Mouse (Mus musculus): Measurements from ENCODE around the gene Pxn.
A peak's percentile ranks its signal among the peaks of the same experiment; 100 is the strongest.
"Not testable (repeated sequence)": the region's sequence is repeated elsewhere in the genome, so short reads cannot be mapped to it uniquely, and the experiment has no call there.

The Pxn gene

DNA sequence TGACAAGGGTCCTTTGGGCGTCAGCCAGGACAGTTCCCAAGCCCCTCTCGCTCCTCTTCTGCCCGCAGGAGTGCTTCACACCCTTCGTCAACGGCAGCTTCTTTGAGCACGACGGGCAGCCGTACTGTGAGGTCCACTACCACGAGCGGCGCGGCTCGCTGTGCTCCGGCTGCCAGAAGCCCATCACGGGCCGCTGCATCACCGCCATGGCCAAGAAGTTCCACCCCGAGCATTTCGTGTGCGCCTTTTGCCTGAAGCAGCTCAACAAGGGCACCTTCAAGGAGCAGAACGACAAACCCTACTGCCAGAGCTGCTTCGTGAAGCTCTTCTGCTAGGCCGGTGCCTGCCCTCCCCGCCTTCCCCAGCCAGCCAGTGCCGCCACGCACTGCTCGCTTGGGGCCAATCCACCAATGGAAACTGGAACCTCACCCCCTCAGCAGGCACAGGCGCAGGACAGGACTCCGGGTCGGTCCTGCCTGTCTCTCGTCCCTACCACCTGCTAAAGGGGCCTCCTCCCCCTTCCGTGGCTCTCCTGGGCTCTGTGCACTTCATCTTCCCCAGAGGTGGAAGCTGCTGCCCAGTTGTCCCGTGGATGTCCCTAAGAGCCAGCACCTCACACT lies 47.4 kb downstream of the Pxn start:
- no peak for DNase-seq (ENCODE audit: low spot score)

DNA sequence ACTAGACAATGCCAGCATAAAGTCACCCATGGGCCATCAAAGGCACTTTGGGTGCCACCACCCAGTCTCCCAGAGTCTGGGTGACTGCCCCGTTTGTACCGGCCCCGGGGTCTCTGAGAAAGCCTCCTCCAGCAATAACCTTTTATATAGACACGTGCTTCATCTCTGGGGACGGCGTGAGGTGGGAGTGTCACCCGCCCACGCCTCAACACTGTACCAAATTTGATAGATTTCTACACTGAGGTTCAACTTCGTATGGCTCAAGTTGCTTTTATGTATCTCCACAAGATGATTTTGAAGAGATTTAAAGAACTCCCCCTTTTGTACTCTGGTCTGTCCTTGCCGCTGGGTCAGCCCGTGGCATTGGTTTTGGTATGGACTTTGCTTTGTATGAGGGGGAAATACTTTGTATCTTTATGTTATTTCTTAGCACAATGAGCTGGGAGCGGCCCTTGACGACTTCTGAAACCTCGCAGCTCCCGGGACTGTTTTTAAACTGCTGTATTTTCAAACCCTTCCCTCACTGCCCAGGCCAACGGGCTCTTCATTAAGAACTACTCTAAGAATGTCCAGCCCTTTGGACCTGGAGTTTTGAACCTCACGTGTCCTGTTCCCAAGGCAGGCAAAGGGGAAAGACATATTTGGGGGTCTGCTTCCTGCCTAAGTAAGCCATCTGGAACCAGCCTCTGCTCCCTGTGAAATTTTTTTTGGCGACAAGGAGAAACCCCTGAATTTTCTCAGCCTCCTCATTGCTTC lies 48.2 kb downstream of the Pxn start:
- DNase-seq (ENCODE audit: low spot score), result peak; percentile 81

DNA sequence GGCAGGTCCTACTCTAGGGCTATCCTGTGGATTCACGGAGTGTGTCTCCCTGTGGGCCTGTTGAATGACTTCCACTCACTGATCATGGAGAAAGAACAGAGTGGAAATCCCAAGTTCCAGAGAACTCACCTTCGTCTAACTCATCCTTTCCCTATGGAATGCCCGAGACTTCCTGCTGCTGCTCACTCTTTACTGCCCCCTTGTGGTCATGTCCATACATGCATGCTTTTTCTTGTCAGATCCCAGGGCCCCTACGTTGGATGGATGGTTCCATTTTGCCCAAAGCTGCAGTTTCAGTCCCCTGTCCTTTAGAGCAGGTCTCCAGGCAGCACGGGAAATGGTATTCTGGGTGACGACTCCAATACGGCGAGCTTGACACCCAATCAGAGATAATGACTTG lies 49.7 kb downstream of the Pxn start:
- peak; percentile 86 for DNase-seq (ENCODE audit: low spot score)

DNA sequence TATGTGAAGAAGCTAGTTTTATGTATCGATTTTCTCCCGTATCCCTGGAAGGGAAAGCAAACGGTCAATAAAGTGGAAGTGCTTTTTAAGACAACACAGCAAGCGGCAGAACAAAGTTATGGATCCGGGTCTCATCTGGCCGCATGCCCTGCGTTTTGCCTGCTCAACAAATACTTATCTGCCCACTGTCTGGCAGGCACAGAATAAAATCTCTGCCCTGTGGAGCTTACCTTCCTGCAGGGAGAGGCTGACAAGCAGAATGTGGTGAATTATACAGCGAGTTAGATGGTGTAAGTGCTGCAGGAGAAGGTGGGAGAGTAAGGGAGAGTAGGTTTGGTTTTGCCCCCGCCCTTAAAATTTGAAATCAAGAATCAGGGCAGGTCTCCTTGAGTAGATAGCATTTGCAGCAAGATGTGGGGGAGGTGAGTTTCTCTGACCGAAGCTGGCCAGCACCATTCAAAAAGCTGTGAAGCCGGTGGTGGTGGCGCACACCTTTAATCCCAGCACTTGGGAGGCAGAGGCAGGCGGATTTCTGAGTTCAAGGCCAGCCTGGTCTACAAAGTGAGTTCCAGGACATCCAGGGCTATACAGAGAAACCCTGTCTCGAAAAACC lies 51.8 kb downstream of the Pxn start:
- peak; percentile 45 for DNase-seq (ENCODE audit: low spot score)

DNA sequence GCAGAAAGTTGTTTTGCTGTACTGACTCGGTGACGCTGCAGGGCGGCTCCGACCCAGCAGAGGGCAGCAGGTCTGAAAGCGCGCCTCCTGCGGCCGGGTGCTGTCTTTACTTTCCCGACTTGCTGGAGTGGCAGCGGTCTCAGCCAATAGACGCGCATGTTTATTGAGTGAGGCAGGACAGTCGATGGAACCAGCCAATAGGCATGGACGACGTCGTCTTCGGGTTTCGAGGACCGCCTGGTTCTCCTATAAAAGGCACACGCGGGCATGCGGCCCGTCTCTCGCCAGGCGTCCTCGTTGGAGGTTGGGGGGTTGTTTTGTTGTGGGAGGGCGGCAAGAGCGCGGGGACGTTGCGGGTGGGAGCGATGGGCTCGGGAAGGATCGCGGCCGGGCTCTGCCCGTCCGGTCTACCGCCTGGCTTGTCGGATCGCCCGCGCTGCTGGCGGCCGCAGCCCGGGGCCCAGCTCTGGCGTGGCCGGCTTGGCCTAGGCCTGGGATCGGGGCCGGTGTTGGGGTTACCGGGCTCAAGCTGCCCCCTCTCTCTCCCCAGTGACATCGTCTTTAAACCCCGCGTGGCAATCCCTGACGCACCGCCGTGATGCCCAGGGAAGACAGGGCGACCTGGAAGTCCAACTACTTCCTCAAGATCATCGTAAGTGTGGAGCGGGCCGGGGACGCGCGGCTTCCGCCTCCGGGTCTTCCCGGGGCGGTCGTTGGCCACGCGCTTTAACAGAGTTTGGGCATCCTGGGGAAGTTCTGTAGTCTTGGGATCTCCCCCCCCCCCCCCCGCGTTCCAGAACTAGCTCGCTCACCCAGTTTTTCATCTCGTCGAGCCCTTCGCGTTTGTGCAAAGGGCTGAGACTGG lies 53.0 kb downstream of the Pxn start, which contains the start of gene Rplp0:
Rplp0 (plus strand) TSS at position 231 of the 865 bp plus-strand sequence.
- DNase-seq (ENCODE audit: low spot score), result peak; percentile 99

DNA sequence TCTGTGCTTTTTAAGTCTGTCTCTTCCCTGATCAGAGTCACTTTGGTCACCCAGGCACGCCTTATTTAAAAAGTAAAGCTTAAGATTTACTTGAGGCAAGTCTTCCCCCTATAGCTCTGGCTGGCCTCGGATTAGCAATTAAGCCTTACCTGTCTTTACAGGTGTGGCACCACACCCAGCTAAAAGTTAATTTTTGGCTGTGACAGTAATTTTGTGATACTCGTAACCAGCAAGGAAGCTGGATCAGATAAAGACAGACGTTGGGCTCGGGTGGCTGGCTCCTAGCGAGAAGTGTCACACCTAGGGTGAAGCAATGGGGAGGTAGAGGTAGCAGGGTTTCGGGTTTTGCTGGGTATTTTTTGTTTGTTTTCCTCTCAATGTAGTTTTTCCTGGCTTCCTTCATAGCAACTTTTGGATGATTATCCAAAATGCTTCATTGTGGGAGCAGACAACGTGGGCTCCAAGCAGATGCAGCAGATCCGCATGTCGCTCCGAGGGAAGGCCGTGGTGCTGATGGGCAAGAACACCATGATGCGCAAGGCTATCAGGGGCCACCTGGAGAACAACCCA lies 53.9 kb downstream of the Pxn start:
- DNase-seq (ENCODE audit: low spot score), result no peak

DNA sequence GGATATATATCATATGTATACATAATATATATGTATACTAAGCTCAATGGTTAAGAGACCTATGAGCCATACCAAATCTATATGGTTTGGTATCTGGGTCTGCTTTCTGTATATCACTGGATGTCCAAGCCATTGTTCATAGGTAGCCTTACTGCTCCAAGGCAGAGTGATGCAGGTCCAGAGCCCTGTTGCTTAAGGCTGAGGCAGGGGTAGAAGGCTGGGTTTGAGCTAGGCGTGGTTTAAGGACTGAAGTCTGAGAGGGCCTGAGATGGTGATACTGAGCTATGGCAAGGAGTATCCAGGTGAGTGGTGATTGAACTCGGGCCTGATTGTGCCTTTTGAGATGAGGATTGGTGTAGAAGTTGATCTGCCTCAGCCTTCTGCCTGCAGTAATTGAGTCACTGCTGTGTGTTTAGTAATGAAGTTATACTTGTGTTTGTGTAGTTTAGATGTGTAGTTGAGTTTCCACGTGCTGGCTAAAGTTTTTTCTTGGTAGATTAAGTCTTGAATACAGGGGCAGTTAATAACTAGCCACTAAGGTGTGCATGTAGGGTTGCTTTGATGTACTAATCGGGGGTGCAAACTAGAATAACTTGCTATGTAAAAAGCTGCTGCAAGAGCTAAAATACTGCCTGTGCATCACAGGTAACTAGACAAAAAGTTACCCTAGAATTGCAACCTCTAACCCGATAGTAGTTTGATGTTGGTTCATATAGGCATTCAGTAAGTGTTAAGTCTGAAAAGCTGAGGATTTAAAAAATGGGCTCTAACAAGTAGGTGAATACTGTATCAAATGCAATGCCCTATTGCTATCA lies 57.5 kb downstream of the Pxn start:
- DNase-seq (ENCODE audit: low spot score), result no peak

DNA sequence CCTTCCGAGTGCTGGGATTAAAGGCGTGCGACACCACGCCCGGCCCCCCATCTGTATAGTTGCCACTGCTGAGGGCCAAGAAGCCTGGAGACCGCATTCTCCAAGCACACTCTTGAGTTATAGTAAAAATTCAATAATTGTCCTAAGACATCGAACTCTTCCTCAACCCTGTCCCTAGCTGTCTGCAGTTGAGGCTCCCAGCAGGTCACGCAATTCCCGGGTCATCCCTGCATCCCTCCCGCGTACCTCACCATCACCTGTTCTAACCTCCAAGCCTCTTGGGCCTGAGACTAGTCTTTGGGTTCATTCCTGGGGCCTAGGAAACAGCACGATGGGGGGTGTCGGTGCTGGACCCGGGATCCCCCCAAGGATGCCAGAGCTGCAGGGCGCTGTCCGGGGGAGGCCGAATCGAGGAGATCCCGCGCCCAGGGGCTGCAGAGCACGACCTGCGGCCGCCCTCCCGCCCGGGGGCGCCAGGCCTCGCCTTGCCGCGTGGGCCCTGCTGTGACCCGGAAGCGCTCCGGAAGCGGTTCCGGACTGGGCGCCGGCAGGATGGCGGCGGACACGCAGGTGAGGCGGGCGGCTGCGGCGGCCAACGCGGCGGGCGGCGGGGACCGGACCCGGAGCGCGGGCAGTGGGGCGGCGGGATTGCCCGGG lies 58.4 kb downstream of the Pxn start, which contains the start of gene Gcn1l1:
Gcn1l1 (plus strand) TSS at position 518 of the 657 bp plus-strand sequence.
- DNase-seq (ENCODE audit: low spot score), result peak; percentile 85

DNA sequence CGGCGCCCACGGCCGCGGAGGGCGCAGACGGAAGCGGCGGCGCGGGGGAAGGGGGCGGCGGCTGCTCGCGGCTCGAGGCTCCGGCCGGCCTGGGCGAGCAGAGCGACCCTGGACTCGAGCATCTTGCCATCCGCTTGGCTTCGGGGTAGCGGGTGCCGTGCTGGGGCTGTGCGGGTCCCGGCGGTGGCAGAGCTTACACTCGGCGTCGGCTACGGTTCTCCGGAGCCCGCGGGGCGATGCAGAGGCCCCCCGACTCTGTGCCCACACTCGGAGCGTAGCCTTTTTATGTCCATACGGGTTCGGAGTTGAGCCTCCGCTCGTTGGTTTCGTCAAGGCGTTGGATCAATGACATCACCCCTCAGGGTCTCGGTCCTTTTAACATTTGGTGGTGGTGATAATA lies 58.9 kb downstream of the Pxn start:
- peak; percentile 64 for DNase-seq (ENCODE audit: low spot score)

DNA sequence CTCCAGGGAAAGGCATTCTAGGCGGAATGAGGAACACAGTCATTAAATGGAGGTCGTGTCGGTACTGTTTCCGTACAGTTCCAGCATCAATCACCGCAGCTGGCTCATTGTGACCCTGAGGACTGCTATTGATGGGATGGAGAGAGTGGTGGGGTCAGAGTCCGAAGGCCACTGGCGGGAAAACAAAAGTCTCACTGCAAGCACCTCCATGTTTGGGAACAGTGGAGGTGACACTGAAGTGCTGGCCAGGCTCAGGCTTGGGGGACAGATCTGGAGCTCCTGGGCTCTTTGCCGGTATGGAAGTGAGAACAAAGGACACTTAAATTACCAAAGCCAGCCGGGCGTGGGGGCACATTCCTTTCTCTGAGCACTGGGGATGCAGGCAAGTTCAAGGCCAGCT lies 62.2 kb downstream of the Pxn start:
- DNase-seq (ENCODE audit: low spot score), result peak; percentile 73

DNA sequence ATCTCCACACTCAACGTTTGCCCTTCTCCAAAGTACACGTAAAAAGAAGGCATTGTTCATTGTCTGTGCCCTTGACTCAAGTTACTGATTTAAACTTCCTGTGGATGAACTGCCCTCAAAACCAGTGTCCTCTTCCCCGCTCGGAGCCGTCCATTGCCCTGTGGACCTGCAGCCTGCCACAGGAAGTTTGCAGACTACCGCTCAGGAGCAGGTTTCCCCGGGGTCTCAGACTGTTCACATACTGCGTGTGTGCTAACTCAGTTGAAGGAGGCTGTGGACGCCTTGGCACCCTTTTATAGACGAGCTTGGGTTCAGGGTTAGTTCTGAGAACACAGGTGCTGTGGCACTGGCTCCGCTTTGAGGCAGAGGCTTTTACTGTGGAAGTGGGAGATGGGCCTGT lies 62.8 kb downstream of the Pxn start:
- peak; percentile 67 for DNase-seq (ENCODE audit: low spot score)

DNA sequence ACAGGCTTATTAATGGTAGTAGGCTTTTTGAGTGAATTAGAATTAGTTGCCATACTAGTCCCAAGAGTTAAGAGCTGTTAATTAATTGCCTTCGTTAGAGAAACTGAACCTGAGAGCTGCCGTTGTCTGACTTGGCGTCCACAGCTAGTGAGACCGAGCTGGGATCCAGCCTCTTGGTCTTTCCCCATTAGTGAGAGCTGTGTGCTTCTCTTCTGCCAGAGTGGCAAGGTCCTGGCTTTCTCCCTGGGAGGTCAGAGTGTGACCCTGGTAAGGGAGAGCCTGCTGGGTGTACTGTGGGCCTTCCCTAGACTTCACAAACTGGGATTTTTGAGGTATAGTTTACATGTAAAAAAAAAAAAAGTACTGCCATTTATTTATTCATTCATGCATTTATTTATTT lies 63.2 kb downstream of the Pxn start:
- no peak for DNase-seq (ENCODE audit: low spot score)

DNA sequence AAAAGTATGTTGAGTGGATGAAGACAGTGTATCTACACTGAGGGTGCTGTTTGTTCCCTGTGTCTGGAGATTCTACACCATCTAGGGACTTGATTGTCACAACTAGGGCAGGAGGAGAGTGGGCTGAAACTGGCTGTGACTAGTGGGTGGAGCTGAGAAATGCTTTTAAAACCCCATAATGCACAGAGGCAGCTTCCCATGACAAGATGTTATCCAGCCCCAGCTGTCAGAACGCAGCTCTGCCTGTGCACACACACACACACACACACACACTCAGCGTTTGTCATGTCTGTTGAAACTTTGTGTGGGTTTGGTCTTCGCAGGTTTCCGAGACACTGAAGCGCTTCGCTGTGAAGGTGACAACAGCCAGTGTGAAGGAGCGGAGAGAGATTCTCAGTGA lies 64.6 kb downstream of the Pxn start:
- no peak for DNase-seq (ENCODE audit: low spot score)

DNA sequence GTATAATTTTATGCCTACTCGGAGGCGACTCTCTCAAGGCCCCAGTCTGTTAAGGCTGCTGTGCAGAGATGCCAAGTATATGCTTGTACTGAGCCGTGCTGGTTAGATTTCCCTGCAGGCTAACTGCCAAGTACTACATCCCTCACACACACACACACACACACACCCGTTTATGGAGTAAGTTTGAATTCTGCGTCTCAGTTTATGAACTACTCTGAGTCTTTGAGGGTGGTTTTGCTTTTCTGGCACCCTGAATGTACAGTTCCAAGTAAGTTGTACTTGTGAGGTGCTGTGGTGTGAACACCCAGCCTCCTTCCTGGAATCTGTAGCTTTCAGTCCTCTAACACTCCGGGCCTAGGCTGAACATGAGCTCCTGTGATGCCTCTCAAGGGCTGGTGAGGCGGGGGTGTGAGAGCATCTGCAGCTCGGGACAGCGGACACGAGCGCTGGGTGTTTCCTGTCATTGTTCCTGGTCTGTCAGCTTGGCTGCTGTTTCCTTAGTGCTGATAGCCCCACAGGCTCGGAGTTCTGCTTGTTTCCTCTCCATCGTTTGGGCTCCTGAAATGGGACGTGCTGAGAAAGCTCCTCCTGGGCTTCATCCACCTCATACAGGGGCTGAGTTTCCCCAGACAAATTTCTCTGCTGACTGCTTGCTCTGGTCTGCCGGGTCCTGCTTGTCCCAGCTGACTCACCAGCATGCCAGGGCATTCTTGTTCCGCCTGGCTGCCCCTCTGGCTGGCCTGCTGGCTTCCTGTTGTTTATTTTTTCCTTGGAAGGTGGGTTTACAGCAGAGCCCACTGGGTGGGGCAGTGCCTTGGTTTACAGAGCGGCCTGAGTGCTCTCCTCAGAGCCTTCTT lies 66.4 kb downstream of the Pxn start:
- no peak for DNase-seq (ENCODE audit: low spot score)

DNA sequence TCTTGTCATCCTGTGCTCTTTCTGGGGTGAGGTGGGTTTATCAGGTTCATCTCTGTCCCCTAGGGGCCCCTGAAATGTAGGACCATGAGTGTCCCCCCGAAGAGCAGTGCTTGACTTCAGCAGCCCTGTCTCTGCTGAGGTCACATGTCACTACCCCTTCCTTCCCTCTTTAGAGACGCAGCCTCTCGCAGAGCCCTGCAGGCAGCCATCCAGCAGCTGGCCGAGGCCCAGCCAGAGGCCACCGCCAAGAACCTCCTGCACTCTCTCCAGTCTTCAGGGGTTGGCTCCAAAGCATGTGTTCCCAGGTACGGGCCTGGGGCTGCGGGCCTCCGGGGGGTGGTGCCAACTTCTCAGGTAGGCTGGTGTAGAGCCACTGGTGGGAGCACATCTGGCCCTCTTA lies 68.5 kb downstream of the Pxn start:
- no peak for DNase-seq (ENCODE audit: low spot score)

DNA sequence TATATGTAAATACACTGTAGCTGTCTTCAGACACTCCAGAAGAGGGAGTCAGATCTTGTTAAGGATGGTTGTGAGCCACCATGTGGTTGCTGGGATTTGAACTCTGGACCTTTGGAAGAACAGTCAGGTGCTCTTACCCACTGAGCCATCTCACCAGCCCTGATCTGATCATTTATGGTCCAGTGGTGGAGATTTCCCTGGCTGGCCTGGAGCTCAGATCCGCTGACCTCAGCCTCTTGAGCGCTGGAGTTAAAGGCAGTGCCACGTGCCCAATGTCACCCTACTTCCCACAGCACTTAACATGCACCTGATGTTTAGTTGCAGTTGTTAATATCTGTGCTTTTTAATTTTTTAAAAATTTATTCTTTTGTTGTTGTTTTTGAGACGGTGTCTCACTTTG lies 71.2 kb downstream of the Pxn start:
- DNase-seq (ENCODE audit: low spot score), result not testable (repeated sequence)

DNA sequence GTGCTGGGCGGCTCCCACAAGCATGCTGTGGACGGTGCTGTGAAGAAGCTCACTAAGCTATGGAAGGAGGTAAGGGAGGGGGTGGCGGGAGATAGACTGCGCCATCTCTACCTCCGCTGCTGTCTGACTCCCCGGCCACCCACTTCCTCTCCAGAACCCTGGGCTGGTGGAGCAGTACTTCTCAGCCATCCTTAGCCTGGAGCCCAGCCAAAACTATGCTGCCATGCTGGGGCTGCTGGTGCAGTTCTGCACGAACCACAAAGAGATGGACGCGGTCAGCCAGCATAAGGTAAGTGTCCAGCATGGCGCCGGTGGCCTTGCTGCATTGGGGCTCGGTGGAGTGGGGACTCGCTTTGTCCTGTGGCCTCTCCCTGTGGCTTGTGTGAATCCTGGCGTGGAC lies 72.4 kb downstream of the Pxn start:
- no peak for DNase-seq (ENCODE audit: low spot score)

DNA sequence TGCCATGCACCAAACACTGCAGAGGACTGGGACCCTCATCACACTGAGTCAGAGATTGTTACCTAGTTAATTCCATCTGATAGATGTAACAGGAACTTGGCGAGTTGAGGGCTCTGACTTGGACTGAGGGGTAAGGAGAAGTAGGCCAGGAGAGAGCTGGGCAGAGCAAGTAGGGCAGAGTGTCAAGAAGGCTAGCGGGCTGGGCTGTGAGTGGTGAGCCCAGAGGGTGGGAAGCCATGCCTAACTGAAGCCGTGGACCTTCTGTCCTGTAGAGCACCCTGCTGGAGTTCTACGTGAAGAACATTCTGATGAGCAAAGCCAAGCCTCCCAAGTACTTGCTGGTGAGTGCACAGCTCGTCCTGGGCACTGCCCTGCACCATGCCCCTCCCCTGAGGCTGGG lies 72.9 kb downstream of the Pxn start:
- DNase-seq (ENCODE audit: low spot score), result no peak

DNA sequence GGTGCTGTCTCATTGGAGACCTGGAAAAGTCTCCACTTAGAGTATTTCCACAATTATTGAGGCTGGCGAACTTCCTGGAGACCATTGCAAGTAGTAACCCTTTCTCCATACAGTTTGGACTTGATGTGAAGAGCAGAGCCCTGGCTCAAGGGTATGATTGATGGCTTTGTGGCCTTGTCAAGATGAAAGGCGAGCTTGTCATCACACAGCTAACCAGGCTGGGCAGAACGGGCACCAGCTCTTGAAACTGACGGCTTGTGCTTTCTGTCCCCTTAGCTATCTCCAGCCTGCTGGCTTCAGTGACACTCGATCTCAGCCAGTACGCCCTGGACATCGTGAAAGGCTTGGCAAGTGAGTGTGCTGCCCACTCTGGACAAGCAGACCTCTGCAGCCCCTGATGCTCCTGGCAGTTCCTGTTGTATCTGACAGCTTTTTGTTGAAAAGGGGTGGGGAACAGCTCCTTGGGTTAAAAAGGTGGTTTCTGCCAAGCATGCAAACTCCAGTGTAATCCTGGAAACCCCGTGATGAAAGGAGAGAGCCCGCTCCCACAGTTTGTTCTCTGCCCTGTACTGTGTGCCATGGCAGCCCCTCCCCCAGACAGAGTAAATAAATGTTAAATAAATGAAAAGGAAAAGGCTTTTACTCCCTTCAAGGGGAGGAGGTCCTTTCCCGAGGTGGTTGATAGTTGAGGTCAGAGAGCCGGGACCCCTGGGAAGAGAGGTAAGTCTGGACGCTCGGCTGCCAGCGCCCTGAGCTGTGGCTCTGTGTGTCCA lies 73.9 kb downstream of the Pxn start:
- no peak for DNase-seq (ENCODE audit: low spot score)
